Mouse (Mus musculus): ENCODE results near the gene Dbn1.

The Dbn1 gene

DNA sequence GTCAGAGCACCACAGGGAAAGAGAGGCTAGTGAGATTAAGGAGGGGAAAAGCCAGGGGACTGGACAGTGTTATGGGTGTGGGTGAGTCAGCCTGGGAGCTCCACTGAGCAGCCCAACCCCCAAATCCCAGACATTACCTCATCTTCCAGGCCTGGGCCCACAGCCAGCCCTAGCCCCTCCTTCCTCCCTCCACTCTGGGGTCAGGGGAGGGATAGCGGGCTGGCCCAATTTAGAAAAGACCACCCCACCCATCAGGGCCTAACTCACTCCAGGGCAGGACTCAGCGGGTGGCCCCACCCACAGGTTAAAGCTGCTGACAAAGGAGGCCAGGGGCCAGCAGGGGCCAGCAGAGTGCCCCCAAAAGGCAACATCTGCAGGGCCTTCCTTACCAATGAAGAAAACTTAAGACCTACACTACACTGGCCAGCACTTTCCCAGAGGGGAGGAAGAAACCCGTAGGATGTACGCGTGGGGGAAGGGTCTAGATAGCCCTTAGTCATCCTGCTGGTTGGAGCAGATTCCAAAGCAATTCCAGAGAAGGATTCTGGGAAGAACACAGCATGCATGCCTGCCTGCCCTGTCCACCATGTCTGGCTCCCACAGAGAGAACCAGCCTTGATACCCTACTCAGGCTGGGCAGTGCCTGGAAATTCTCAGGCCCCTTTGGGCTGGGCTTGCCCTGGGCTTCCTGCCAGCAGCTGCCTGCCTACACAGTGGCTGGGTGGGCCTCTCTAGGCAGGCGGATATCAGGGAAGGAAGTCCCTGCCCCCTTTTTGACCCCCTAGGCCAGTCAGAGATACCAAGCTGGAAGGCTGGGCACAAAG lies 23.0 kb upstream of the Dbn1 start:
- WGBS = 28% methylated on average over 6 of the region's 6 CpGs

DNA sequence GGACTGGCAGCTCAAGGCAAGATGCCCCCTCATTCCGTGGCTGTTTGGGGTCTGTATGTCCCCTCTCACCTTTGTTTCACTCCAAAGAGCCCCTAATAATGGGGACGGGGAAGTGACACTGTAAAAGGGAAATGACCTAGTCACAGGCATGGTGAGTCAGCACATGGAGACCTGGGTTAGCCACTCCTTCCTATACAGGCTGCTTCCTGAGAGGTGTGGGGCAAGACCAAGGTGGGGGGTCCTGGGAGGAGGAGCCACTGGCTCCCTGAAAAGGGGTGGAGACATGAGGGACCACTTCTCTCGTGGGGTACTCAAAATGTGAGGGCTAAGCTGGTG lies 22.4 kb upstream of the Dbn1 start:
- 55% methylated on average over 3 of the region's 3 CpGs for WGBS

DNA sequence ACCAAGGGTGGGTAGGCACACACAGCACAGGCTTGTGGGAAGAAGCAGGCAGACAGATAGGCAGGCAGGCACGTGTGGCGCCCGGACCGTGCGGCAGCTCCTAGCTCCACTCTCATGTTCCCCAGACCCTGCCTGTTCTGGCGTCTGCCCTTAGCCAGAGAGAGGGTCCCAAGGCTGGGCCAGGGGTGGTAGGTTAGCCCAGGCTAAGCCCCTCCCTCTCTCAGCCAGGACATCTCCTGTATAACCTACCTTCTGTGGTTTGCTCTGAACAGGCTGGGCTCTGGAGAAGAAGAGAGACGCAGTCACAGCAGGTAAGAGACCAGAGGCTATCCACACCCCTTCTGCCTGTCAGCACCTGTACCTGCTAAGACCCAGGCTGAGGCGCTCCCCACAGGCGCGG lies 20.6 kb upstream of the Dbn1 start:
- WGBS = 92% methylated on average over 10 of the region's 10 CpGs

DNA sequence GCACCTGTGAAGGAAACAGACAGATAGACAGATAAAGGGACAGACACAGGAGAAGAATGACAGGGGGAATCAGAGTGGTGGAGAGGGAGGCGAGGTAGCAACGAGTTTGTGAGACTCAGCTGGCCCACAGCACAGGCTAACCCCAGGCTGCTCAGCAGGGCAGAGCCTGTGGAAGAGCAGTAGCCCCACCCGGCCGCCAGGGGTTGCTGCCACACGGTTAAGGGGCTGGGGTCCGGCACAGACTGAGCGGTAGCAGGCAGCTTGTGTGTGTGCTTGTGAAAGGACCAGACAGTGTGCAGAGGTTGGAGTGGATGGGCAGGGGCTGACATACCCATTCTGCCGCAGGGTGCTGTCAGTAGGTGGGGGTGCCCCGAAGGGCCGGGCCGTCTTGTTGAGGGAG lies 20.0 kb upstream of the Dbn1 start:
- WGBS = 66% methylated on average over 11 of the region's 11 CpGs

- 48% methylated on average over 10 of the region's 10 CpGs for WGBS
Measured at GRCm38 (mm10) chr13:55506697-55507096, 18.8 kb upstream of the Dbn1 start.

DNA sequence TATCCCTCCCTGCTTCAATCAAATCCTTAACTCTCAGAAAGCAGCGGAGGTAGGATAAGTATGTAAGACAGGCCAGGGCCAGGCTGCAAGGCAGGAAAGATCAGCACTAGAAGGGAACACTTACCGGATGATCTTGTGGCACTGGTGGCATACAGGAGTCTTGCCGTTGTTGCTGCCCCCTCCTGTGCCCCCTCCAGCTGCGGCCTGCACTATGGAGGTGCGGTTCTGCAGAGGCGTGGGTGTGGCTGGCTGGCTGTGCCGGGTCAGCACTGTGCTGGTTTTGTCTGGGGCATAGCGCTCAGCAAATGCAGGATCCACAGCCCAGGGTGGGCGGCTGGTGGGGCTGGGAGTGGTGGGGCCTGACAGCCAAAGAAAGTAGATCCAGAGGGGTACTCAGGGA lies 17.9 kb upstream of the Dbn1 start:
- WGBS = 94% methylated on average over 9 of the region's 9 CpGs

- WGBS = 81% methylated on average over 5 of the region's 5 CpGs
Measured at GRCm38 (mm10) chr13:55504390-55504789, 16.5 kb upstream of the Dbn1 start.

DNA sequence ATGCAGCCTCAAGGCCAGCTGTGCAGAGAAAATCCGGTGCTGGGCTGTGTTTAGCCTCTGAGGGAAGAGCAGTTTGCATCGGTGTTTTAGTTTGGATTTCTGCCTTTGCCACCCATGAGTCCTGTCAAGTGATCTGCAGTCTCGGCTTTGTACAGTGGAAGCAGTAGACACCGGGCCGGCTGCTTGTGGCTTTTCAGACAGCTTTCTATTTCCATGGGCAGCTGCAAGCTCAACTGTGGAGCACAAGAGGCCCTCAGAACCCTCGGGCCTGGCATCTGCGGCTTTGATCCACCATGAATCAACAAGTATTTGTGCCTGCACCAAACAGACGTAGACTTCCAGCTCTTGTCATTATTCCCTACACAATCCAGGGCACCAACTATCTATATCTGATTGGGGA lies 14.5 kb upstream of the Dbn1 start:
- WGBS = 51% methylated on average over 8 of the region's 8 CpGs

DNA sequence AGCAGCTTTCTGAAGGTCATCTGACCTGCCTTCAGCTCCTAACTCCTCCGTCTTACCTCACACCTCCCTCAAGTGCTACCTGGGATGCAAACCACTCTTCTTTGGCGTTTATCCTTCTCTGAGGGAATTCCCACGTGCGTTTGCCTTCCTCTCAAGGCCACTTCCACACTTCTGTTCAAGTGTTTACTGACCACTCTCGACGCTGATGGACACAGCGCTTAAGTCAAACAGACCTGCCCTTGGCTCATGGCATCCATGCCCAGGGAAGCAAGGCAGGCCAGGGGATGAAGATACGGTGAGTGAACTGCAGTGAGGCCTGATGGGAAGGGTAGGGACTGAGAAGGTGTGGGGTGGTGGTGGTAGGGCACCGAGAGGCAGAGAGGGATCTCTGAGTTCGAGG lies 12.7 kb upstream of the Dbn1 start:
- 87% methylated on average over 10 of the region's 10 CpGs for WGBS

- WGBS = 75% methylated on average over 11 of the region's 11 CpGs
Measured at GRCm38 (mm10) chr13:55498906-55499305, 11.0 kb upstream of the Dbn1 start.

- 91% methylated on average over 6 of the region's 6 CpGs for WGBS
Measured at GRCm38 (mm10) chr13:55496661-55497060, 8.8 kb upstream of the Dbn1 start.

GRCm38 (mm10) chr13:55495702-55496101 lies 7.8 kb upstream of the Dbn1 start:
- WGBS = 51% methylated on average over 4 of the region's 4 CpGs

GRCm38 (mm10) chr13:55494883-55495621 lies 7.1 kb upstream of the Dbn1 start:
- WGBS = 33% methylated on average over 18 of the region's 18 CpGs

- 51% methylated on average over 2 of the region's 2 CpGs for whole genome bisulfite sequencing
Measured at GRCm38 (mm10) chr13:55494257-55494656, 6.3 kb upstream of the Dbn1 start.

DNA sequence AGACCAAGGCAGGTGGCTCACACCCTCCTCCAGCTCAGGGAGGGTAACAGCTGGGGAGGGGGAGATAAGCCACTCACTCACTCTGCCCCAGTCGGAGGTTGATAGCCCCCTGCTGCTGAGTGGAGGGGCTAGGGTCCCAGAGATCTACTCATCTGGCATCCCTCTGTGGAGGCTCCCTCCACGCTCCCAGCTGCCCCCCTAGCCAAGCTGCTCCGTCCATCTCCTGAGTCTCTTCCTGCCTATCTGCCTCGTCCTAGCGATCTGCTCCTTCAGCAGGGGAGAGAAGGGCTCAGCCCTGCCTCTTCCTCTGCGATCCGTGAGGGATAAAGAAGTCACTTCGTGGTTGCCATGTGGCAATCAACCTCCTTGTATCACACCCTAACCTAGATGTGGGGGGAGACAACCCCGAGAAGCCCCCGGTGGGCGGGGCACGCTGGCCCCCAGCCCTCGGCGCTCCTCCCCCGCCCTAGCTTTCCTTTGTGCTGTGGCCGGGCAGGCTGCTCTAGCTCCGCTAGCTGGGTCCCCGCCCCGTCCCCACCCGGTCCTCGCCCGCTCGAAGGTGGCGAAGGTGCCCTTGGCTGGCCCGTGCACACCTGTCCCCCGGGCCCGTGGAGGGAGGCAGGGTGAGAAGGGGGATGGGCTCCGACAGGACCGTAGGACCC lies 864 bp downstream of the Dbn1 start:
- WGBS = 1% methylated on average over 29 of the region's 29 CpGs

- 31% methylated on average over 14 of the region's 14 CpGs for WGBS
Measured at GRCm38 (mm10) chr13:55486029-55486794, 1.7 kb downstream of the Dbn1 start.

- WGBS = 25% methylated on average over 7 of the region's 7 CpGs
Measured at GRCm38 (mm10) chr13:55484520-55485088, 3.3 kb downstream of the Dbn1 start.

DNA sequence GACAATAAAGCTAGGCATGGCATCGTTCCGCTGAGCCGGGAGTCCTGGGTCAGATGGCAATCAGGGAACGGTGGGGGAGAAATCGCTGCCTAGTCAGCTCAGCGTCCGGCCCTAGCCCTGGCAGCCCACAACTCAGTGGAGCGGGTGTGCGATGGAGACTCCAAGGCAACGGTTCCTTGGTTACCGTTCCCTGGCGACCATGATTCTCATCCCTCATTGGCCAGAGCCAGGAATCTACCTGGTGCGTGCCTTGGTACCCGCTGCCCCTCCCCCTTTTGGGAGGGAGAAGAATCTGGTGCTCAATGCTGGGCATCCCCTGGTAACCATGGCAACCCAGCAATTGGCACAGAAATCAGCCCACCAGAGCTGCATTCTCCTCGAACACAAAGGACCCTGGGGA lies 4.3 kb downstream of the Dbn1 start:
- 7% methylated on average over 15 of the region's 15 CpGs for WGBS

GRCm38 (mm10) chr13:55483071-55483470 lies 4.8 kb downstream of the Dbn1 start:
- WGBS = 25% methylated on average over 9 of the region's 9 CpGs

GRCm38 (mm10) chr13:55482542-55482941 lies 5.4 kb downstream of the Dbn1 start:
- 39% methylated on average over 7 of the region's 7 CpGs for WGBS

DNA sequence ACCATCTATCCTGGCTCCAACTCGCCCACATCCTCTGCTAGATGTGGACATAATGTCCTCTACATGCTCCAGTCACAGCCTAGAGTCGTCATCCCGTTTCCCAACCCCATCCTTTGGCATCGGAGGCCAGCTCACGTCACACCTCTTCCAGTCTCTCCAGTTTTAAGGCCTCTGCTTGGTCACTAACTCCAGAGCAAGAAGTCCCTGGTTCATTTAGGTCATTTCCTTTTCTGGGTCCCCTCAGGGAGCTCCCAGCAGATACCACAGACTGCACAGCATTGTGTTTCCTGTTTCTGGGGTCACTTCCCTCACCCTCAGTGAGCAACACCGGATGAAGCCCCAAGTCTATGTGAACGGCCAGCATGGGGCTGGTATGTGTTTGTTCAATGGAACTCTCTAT lies 8.9 kb downstream of the Dbn1 start:
- 45% methylated on average over 7 of the region's 7 CpGs for WGBS

DNA sequence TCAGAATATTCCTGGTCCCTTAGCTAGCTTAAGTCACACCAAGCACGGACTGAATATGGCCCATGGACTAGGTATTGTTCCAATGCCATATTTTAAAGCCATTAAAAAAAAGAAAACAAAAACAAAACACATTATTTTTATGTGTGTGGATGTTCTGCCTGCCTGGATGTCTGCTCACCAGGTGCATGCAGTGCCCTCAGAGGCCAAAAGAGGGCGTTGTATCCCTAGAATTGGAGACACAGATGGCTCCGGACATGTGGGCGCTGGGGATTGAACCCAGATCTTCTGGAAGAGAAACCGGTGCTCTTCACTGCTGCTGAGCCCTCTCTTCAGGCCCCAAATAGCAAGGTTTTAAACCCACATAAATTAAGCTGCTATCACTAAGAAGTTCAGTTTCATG lies 9.9 kb downstream of the Dbn1 start:
- WGBS = 42% methylated on average over 5 of the region's 5 CpGs

All from cerebral cortex, adult 2 months (tissue).